Mouse (Mus musculus) right cerebral cortex, postnatal 25 days (tissue): ENCODE results near the gene Srsf2.
"Not testable (repeated sequence)": the region's sequence is repeated elsewhere in the genome, so short reads cannot be mapped to it uniquely, and the experiment has no call there.

Source experiments
- DNase-seq: peaks from one replicate; pipeline ENCODE4 v3.0.0; 2022

Srsf2 gene

GRCm38 (mm10) chr11:116852891-116853511 lies at the start of gene Srsf2:
Srsf2 (minus strand) TSS chr11:116853094.
- peak; percentile 98 for DNase-seq

- not testable (repeated sequence) for DNase-seq
Measured at GRCm38 (mm10) chr11:116902588-116902987, 49.7 kb upstream of the Srsf2 start.

GRCm38 (mm10) chr11:116899247-116899646 lies 46.4 kb upstream of the Srsf2 start:
- DNase-seq = no peak

GRCm38 (mm10) chr11:116895402-116895801 lies 42.5 kb upstream of the Srsf2 start:
- DNase-seq = no peak

GRCm38 (mm10) chr11:116893532-116894442 lies 40.9 kb upstream of the Srsf2 start:
- peak; percentile 42 for DNase-seq

- no peak for DNase-seq
Measured at GRCm38 (mm10) chr11:116887136-116887535, 34.2 kb upstream of the Srsf2 start.

GRCm38 (mm10) chr11:116885275-116886151 lies 32.6 kb upstream of the Srsf2 start:
- DNase-seq = peak; percentile 69

GRCm38 (mm10) chr11:116884061-116884460 lies 31.2 kb upstream of the Srsf2 start:
- DNase-seq = no peak

GRCm38 (mm10) chr11:116882446-116882845 lies 29.6 kb upstream of the Srsf2 start:
- no peak for DNase-seq

- DNase-seq = peak; percentile 30
Measured at GRCm38 (mm10) chr11:116881440-116881839, 28.5 kb upstream of the Srsf2 start.

- peak; percentile 45 for DNase-seq
Measured at GRCm38 (mm10) chr11:116880839-116881238, 27.9 kb upstream of the Srsf2 start.

- DNase-seq = no peak
Measured at GRCm38 (mm10) chr11:116878454-116878853, 25.6 kb upstream of the Srsf2 start.

GRCm38 (mm10) chr11:116873987-116874386 lies 21.1 kb upstream of the Srsf2 start:
- DNase-seq = peak; percentile 37

- no peak for DNase-seq
Measured at GRCm38 (mm10) chr11:116871538-116871937, 18.6 kb upstream of the Srsf2 start.

GRCm38 (mm10) chr11:116869641-116870040 lies 16.7 kb upstream of the Srsf2 start:
- DNase-seq = no peak

GRCm38 (mm10) chr11:116869223-116869622 lies 16.3 kb upstream of the Srsf2 start:
- no peak for DNase-seq

- DNase-seq = peak; percentile 18
Measured at GRCm38 (mm10) chr11:116868129-116868528, 15.2 kb upstream of the Srsf2 start.

GRCm38 (mm10) chr11:116865945-116866585 lies 13.2 kb upstream of the Srsf2 start:
- no peak for DNase-seq

GRCm38 (mm10) chr11:116864444-116864843 lies 11.6 kb upstream of the Srsf2 start:
- DNase-seq = no peak

- DNase-seq = no peak
Measured at GRCm38 (mm10) chr11:116857183-116857850, 4.4 kb upstream of the Srsf2 start.

- DNase-seq = no peak
Measured at GRCm38 (mm10) chr11:116854279-116854678, 1.4 kb upstream of the Srsf2 start.

- peak; percentile 97 for DNase-seq
Measured at GRCm38 (mm10) chr11:116853512-116853928, 626 bp upstream of the Srsf2 start.
